21 mouse cellular contexts compared by ENCODE assay signal in genomic region chr4:142165363-142165762, GRCm38 (mm10).
DNase-seq lines count a peak whose midpoint lies in the region; ATAC-seq and TF ChIP-seq lines count a peak whose summit lies in the region.
"Had no signal": no experiment of that assay in that cellular context is flagged by ENCODE, and none has a peak within 500 bp of the region (broad histone marks: within the 10 kb centered on the region; RNA-seq: fewer than 3 reads in every experiment).

No protein-coding gene starts in this region.

- 28% methylated on average over 5 of the region's 5 CpGs for WGBS in heart, embryonic 13.5 days
- WGBS in cerebellum, adult 2 months, result 79% methylated on average over 5 of the region's 5 CpGs
- 34% methylated on average over 5 of the region's 5 CpGs for WGBS in liver, embryonic 11.5 days

- DNase-seq in heart, adult 11 months, result no peak
- peak; percentile 42 for DNase-seq in ovary, postnatal 36 days (ENCODE audit: low spot score)
- DNase-seq in ovary, postnatal 14 days (ENCODE audit: low spot score), result no peak
- peak; percentile 63 for DNase-seq in adrenal gland, postnatal 10 days
- DNase-seq in testis, postnatal 14 days (ENCODE audit: low spot score), result peak; percentile 58
- DNase-seq in cerebellum, adult 2 months, result no peak
- no peak for DNase-seq in liver, embryonic 11.5 days (ENCODE audit: low spot score)
- DNase-seq: cerebellum, adult 18-20 months; cerebellum, postnatal 36 days; heart, postnatal 4 days; kidney, adult 9 months; kidney, postnatal 14 days; layer of hippocampus, postnatal 36 days; liver, postnatal 0 days; lung, postnatal 14 days had no signal

- no peak overlapping the region for H3K4me3 ChIP-seq in heart, embryonic 13.5 days
- no peak overlapping the region for H3K4me3 ChIP-seq in cerebellum, adult 2 months (replicated peaks; ENCODE audit: insufficient read depth, low read depth, low read length)
- H3K4me3 ChIP-seq in liver, embryonic 11.5 days (ENCODE audit: low read depth, low read length), result no peak overlapping the region
- H3K4me3 ChIP-seq: forebrain, embryonic 13.5 days; intestine, embryonic 15.5 days; neural tube, embryonic 12.5 days had no signal

- TF ChIP-seq POLR2A in cerebellum, adult 2 months (IDR thresholded peaks at IDR 0.05; ENCODE audit: borderline replicate concordance, insufficient read depth, low read length), result no peak

- H3K9me3 ChIP-seq in heart, embryonic 13.5 days, result peaks cover 8% of the 10 kb centered on the region; the same call in 1 of the 2 replicates
- H3K9me3 ChIP-seq in liver, embryonic 11.5 days (ENCODE audit: control insufficient read depth, low read length), result no peaks in the 10 kb centered on the region
- H3K9me3 ChIP-seq: heart, embryonic 15.5 days; intestine, embryonic 15.5 days had no signal

- H3K4me1 ChIP-seq in heart, embryonic 13.5 days, result peaks cover 55% of the 10 kb centered on the region
- peaks cover 5% of the 10 kb centered on the region for H3K4me1 ChIP-seq in cerebellum, adult 2 months (ENCODE audit: control insufficient read depth, insufficient read depth, low read length)
- H3K4me1 ChIP-seq in liver, embryonic 11.5 days (replicated peaks; ENCODE audit: control insufficient read depth, insufficient read depth, low read length), result peaks cover 8% of the 10 kb centered on the region

- ATAC-seq in heart, embryonic 13.5 days (ENCODE audit: extremely low read depth, insufficient number of reproducible peaks, low FRiP score, low TSS enrichment), result no peak
- ATAC-seq in liver, embryonic 11.5 days (replicated peaks; ENCODE audit: low FRiP score), result no peak
- ATAC-seq: forebrain, embryonic 13.5 days; hindbrain, embryonic 16.5 days had no signal

- no peak overlapping the region for H3K4me2 ChIP-seq in heart, embryonic 13.5 days
- H3K4me2 ChIP-seq in liver, embryonic 11.5 days, result no peak overlapping the region
- H3K4me2 ChIP-seq: neural tube, embryonic 12.5 days had no signal

- H3K36me3 ChIP-seq in heart, embryonic 13.5 days, result 0 out of 2 replicates have a peak, but pooled peaks cover 5% of the 10 kb centered on the region
- no peaks in the 10 kb centered on the region for H3K36me3 ChIP-seq in liver, embryonic 11.5 days (ENCODE audit: control insufficient read depth, insufficient read depth, low read length)
- H3K36me3 ChIP-seq: heart, embryonic 15.5 days had no signal

- 0 out of 2 replicates have a peak overlapping the region, but pooled peaks have one; percentile 87 for H3K27ac ChIP-seq in heart, embryonic 13.5 days (replicated peaks)
- no peak overlapping the region for H3K27ac ChIP-seq in cerebellum, adult 2 months (ENCODE audit: insufficient read depth, low read length)
- no peak overlapping the region for H3K27ac ChIP-seq in liver, embryonic 11.5 days (ENCODE audit: low read depth, low read length)
- H3K27ac ChIP-seq: forebrain, embryonic 13.5 days; neural tube, embryonic 12.5 days had no signal

- TF ChIP-seq CTCF in cerebellum, adult 2 months (IDR thresholded peaks at IDR 0.05; ENCODE audit: borderline replicate concordance, insufficient read depth, low read depth, low read length), result no peak

- no peak overlapping the region for H3K9ac ChIP-seq in heart, embryonic 13.5 days
- H3K9ac ChIP-seq in liver, embryonic 11.5 days (ENCODE audit: low read depth, low read length), result no peak overlapping the region
- H3K9ac ChIP-seq: forebrain, embryonic 13.5 days; heart, embryonic 15.5 days; liver, postnatal 0 days; neural tube, embryonic 12.5 days had no signal

- no peaks in the 10 kb centered on the region for H3K27me3 ChIP-seq in heart, embryonic 13.5 days (replicated peaks)
- no peaks in the 10 kb centered on the region for H3K27me3 ChIP-seq in cerebellum, adult 2 months (ENCODE audit: control insufficient read depth, insufficient read depth, low read length)
- no peaks in the 10 kb centered on the region for H3K27me3 ChIP-seq in liver, embryonic 11.5 days (replicated peaks; ENCODE audit: control insufficient read depth, insufficient read depth, low read length)
- H3K27me3 ChIP-seq: forebrain, embryonic 13.5 days; heart, embryonic 15.5 days; intestine, embryonic 15.5 days; neural tube, embryonic 12.5 days had no signal

Comparison
In these comparisons a context has a peak if more than half of its experiments do, and no peak if none do; other contexts are left out.
1. DNase-seq: peak in ovary, postnatal 36 days (single experiment), adrenal gland, postnatal 10 days (single experiment) and testis, postnatal 14 days (single experiment); none in heart, adult 11 months (single experiment), ovary, postnatal 14 days (single experiment), cerebellum, adult 2 months (0 of 2) and liver, embryonic 11.5 days (single experiment).